Mouse (Mus musculus): ENCODE results near the gene Gm4744.

DNA sequence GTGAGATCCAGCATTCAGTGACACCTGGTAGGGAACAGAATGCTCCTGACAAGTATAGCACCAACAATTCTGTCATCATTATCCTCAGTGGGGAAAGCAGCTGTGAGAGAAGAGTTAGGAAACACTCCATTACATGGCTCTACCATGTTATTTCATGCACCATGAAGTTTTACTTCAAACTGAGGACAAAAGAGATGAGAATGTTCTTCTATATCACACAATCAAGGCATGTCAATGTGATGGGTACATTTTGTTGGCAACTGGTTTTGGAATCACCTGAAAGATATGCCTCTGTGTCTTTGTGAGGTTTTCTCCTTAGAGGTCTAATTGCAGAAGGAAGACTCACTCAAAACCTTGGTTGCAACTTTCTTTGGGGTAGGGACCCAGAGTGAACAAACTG lies at the start of gene Gm4744:
- TF ChIP-seq CTCF (IDR thresholded peaks at IDR 0.05; ENCODE audit: control insufficient read depth, insufficient read depth, insufficient read length) (no peak), MYOD1 (IDR thresholded peaks at IDR 0.05; ENCODE audit: control insufficient read depth, insufficient read length, low read depth) (no peak), MAX (IDR thresholded peaks at IDR 0.05) (no peak), FOSL1 (IDR thresholded peaks at IDR 0.05; ENCODE audit: insufficient read depth, low read length, poor library complexity, severe bottlenecking) (no peak), MYOG (IDR thresholded peaks at IDR 0.05; ENCODE audit: control insufficient read depth, extremely low read depth, insufficient read length) (no peak)

Data from C2C12 (cell line).